Mouse (Mus musculus) liver, adult 2 months (tissue): ENCODE results near the gene Tsfm. TPM values are rescaled to one million over a fixed set of nuclear protein-coding genes. Genes with fewer than 3 reads are reported as not detected.

Experiments
- DNase-seq: peaks from one replicate; pipeline ENCODE4 v3.0.0-alpha.2; 2011; ENCODE audit warnings: low read depth, low spot score; ENCODE audit errors: extremely low read depth
- H3K27ac ChIP-seq: fragments of 200-500 bp; replicated peaks from 2 replicates; pipeline ENCODE4 v1.5.1; 2012; ENCODE audit warnings: low read depth, mild to moderate bottlenecking, control low read depth, inconsistent platforms, low read length; ENCODE audit not compliant: insufficient read depth
- H3K27me3 ChIP-seq: fragments of 200-500 bp; 2 replicates; pipeline ENCODE4 v1.6.1; 2012; ENCODE audit warnings: mild to moderate bottlenecking, moderate library complexity, low read length, inconsistent platforms; ENCODE audit not compliant: control insufficient read depth, insufficient read depth
- H3K36me3 ChIP-seq: fragments of 200-500 bp; 2 replicates; pipeline ENCODE4 v1.6.1; 2012; ENCODE audit warnings: low read length, inconsistent platforms; ENCODE audit not compliant: control insufficient read depth, insufficient read depth
- H3K4me1 ChIP-seq: fragments of 200-500 bp; 2 replicates; pipeline ENCODE4 v1.6.1; 2011; ENCODE audit warnings: low read length; ENCODE audit not compliant: control insufficient read depth, insufficient read depth
- H3K4me3 ChIP-seq: fragments of 200-500 bp; 2 replicates; pipeline ENCODE4 v1.5.1; 2011; ENCODE audit warnings: low read depth, mild to moderate bottlenecking, control low read depth, low read length, moderate library complexity; ENCODE audit not compliant: insufficient read depth
- H3K79me2 ChIP-seq: fragments of 200-500 bp; 2 replicates; pipeline ENCODE4 v1.6.1; 2012; ENCODE audit warnings: inconsistent platforms, mild to moderate bottlenecking, low read length, moderate library complexity; ENCODE audit not compliant: control insufficient read depth, insufficient read depth
- H3K9ac ChIP-seq: fragments of 200-500 bp; 2 replicates; pipeline ENCODE4 v1.6.1; 2012; ENCODE audit warnings: low read depth, mild to moderate bottlenecking, control low read depth, inconsistent platforms, low read length
- CTCF ChIP-seq: fragments of 200-500 bp; IDR thresholded peaks from 2 replicates; pipeline ENCODE4 v1.5.1; 2011; ENCODE audit warnings: low read depth, low read length, control low read depth
- POLR2A ChIP-seq: fragments of 200-500 bp; IDR thresholded peaks from 2 replicates; pipeline ENCODE4 v1.6.1; 2011; ENCODE audit warnings: low read length, control low read depth; ENCODE audit not compliant: insufficient read depth; ENCODE audit errors: extremely low read depth
- WGBS: fragments of 180-500 bp; shearing (Covaris S2); methylation state at CpG from one replicate; pipeline ENCODE4 v1.1.7; 2018; 5-methylcytosine and 5-hydroxymethylcytosine counted together
- polyA plus RNA-seq: library from polyadenylated mRNA; depleted of rRNA; stranded (reverse); fragments of >200 nt; gene quantifications from 2 replicates; pipeline ENCODE4 v1.2.3, GENCODE M21; 2012
- total RNA-seq: library from RNA; depleted of rRNA; stranded (reverse); fragments of >200 nt; gene quantifications from 2 replicates; pipeline ENCODE4 v1.2.3, GENCODE M21; 2014

Gene Tsfm
- total and polyA plus RNA-seq, 2 experiments, result 17.4 to 21.6 TPM

GRCm38 (mm10) chr10:127001297-127001696 lies 29.3 kb downstream of the Tsfm start:
- Histone ChIP-seq H3K79me2 (no peaks in the 10 kb centered on the region), H3K27ac (no peak overlapping the region), H3K27me3 (no peaks in the 10 kb centered on the region), H3K9ac (no peak overlapping the region), H3K4me1 (peaks cover 3% of the 10 kb centered on the region; the same call in 1 of the 2 replicates), H3K36me3 (peaks cover 9% of the 10 kb centered on the region; the same call in 1 of the 2 replicates), H3K4me3 (no peak overlapping the region)
- WGBS, result 74% methylated on average over 9 of the region's 9 CpGs
- no peak for DNase-seq
- TF ChIP-seq POLR2A, result no peak
- TF ChIP-seq CTCF, result no peak

DNA sequence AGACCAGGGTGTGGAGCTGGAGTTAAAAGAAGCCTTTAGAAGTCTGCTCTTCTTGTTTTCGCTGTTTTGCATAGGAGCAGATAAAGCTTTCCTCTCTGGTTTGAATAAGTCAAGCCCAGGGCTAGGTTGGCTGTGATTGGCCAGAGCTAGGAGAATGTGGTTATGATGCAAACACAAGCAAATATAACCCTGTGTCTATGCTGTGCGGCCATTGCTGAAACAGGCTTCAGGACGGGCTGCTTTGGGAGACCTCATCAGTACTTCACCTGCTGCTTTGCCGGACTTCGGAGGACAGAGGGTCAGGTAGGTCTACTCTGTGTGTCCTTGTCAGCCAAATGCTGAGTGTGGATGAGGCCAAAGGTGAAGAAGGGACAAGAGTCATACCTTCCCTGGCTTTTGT lies 30.1 kb downstream of the Tsfm start, which contains the start of gene Avil:
Gene Avil, plus strand, starts transcription at position 181 of the 400 bp plus-strand sequence.
- H3K4me3 ChIP-seq, result no peak within 1 kb of the TSS
- no peaks in the 10 kb centered on the region for H3K27me3 ChIP-seq
- H3K36me3 ChIP-seq, result peaks cover 9% of the 10 kb centered on the region; the same call in 1 of the 2 replicates
- no peak within 1 kb of the TSS for H3K27ac ChIP-seq
- no peaks in the 10 kb centered on the region for H3K79me2 ChIP-seq
- H3K9ac ChIP-seq, result no peak within 1 kb of the TSS
- WGBS, result 33% methylated on average over 5 of the region's 5 CpGs
- peak; percentile 30 for DNase-seq
- TF ChIP-seq CTCF, result no peak
- peaks cover 3% of the 10 kb centered on the region; the same call in 1 of the 2 replicates for H3K4me1 ChIP-seq

DNA sequence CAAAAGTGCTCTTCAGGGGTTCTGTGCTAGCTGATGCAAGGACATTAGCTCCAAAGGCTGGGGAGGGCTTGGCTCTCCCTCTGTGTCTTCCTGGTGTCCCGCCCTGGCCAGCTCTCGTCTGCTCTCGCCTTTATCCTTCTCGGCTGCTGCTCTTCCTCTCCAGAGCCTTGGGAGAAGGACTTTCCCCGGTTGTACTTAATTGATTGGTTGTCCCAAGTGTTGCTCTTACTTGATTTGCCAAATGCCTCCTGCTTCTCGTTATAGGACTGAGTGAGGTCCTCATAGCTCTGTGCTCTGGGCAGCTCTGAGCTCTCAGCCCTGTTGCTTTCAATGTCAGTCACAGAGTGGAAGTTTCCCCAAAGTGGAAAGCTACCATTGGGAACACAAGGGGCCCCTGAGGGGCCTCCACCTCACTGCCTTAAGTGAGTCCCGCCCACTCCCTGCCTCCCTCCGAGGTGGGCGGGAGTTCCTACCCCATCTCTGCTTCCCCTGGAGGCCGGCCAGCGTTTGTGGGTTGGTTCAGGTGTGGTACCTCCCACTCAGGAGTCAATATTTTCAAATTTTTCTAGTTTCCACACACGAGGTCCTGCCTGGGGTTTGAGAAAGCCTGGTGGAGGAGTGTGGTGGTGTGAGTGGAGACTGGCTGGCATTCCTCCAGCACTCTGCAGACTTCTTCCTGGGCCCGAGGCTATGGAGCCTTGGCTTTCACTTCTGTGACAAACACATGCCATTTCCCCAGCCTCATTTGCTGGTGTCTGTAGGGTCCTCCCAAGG lies 33.1 kb downstream of the Tsfm start:
- no peak overlapping the region for H3K4me3 ChIP-seq
- TF ChIP-seq CTCF, result no peak
- no peak for TF ChIP-seq POLR2A
- H3K9ac ChIP-seq, result no peak overlapping the region
- no peak for DNase-seq
- H3K27ac ChIP-seq, result no peak overlapping the region
- H3K4me1 ChIP-seq, result peaks cover 3% of the 10 kb centered on the region; the same call in 1 of the 2 replicates
- 64% methylated on average over 13 of the region's 13 CpGs for WGBS
- no peaks in the 10 kb centered on the region for H3K79me2 ChIP-seq
- no peaks in the 10 kb centered on the region for H3K27me3 ChIP-seq
- peaks cover 28% of the 10 kb centered on the region for H3K36me3 ChIP-seq

GRCm38 (mm10) chr10:126993621-126994020 lies 37.0 kb downstream of the Tsfm start:
- DNase-seq, result no peak
- Histone ChIP-seq H3K9ac (no peak overlapping the region), H3K36me3 (peaks cover 34% of the 10 kb centered on the region)

DNA sequence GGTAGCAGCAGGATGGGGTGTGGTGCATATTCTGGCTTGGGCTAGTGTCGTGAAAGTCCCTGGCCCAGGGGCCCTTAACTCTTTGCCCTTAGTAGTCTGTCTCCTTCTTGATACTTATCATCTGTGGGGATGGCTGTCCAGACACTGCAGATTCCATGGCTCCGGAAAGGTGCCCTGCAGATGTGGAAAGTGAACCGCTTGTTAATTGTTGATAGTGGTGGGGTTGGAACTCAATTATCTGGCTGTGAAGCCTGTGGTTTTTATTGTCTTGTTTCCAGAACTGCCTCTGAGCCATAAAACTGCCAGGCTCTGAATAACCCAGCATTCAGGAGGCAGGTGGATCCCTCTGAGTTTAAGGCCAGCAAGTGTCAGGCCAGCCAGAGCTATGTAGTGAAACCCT lies 39.0 kb downstream of the Tsfm start:
- TF ChIP-seq POLR2A (no peak), CTCF (no peak)
- H3K9ac ChIP-seq, result no peak overlapping the region
- 73% methylated on average over 3 of the region's 3 CpGs for WGBS
- DNase-seq, result no peak
- H3K27me3 ChIP-seq, result no peaks in the 10 kb centered on the region
- H3K4me1 ChIP-seq, result peaks cover 9% of the 10 kb centered on the region
- H3K4me3 ChIP-seq, result no peak overlapping the region
- H3K27ac ChIP-seq, result no peak overlapping the region
- H3K79me2 ChIP-seq, result peaks cover 34% of the 10 kb centered on the region
- H3K36me3 ChIP-seq, result peaks cover 25% of the 10 kb centered on the region

More at GRCm38 (mm10) chr10:126993621-126994020, 37.0 kb downstream of the Tsfm start:
- no peak for TF ChIP-seq CTCF
- H3K4me3 ChIP-seq, result no peak overlapping the region
- 76% methylated on average over 3 of the region's 3 CpGs for WGBS
- H3K79me2 ChIP-seq, result peaks cover 18% of the 10 kb centered on the region; the same call in 1 of the 2 replicates
- no peaks in the 10 kb centered on the region for H3K4me1 ChIP-seq
- no peaks in the 10 kb centered on the region for H3K27me3 ChIP-seq
- no peak overlapping the region for H3K27ac ChIP-seq

DNA sequence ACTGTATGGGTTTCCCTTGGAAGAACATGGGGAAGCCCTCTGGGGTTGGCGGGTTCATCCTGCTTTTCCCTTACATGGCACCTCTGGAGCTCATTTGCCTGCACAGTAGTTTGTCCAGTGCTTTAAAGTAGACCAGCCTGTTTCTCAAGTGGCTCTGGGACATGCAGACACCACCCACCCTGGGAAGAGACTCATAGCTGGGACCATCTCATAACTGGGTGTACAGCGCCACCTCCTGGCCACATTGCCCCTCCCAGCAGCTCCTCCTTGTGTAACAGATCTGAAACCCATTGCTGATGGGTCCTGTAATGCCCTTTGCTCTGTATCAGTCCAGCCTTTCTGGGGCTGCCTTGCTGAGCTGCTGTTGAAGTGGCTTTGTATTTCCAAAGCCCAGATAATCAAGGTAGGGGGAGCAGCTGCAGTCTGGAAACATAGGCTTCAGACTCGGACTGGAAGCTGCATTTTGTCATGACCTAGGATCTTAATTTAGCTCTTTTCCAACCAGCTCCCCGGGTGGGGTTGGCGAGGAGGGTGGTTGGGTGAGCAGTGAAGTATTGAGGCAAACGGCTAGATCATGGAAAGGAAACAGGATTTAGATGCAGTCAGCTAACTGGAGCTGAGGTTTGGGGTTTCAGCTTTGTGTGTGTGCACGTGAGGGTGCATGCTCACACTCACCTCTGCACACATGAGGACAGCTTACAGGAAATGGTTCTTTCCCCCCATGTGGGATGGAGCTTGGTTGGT lies 40.2 kb downstream of the Tsfm start:
- DNase-seq, result peak; percentile 69
- H3K4me3 ChIP-seq, result no peak overlapping the region
- peaks cover 19% of the 10 kb centered on the region for H3K4me1 ChIP-seq
- WGBS, result 51% methylated on average over 7 of the region's 7 CpGs
- peaks cover 25% of the 10 kb centered on the region for H3K36me3 ChIP-seq
- H3K79me2 ChIP-seq, result peaks cover 45% of the 10 kb centered on the region
- no peak overlapping the region for H3K27ac ChIP-seq
- TF ChIP-seq CTCF (peak; percentile 96), POLR2A (no peak)
- H3K9ac ChIP-seq, result no peak overlapping the region
- H3K27me3 ChIP-seq, result no peaks in the 10 kb centered on the region
